Mouse (Mus musculus) cerebellum, adult (tissue): ENCODE results near the gene Zmynd12.

Experiments used
- ATAC-seq: cut with Nextera tagmentation; 2 replicates; pipeline ENCODE4 v1.9.2; 2017; ENCODE audit warnings: mild to moderate bottlenecking, moderate library complexity, mixed read lengths; ENCODE audit not compliant: insufficient number of reproducible peaks, low FRiP score, low TSS enrichment

Zmynd12 gene

DNA sequence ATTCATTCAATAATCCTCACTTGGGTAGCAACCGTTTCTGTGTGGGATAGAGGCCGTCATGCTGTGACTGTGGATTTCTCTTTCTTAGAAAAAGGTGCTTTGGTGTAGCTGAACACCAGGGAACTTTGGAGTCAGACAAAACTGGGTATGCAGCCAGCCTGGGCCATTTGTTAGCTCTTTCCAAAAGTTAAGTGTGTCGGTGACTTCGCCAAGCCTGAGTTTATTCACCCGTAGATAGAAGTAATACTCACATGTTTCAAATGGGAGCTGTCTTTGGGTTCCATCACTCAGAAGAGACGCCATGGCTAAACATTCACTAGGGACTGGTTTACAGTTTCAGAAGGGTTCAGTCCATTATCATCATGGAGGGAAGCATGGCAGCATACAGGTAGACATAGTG is 24.6 kb downstream of the Zmynd12 start:
- ATAC-seq, result no peak

GRCm38 (mm10) chr4:119447786-119448185 is 25.2 kb downstream of the Zmynd12 start:
- no peak for ATAC-seq

- ATAC-seq, result no peak
Measured at GRCm38 (mm10) chr4:119450436-119450835, 27.8 kb downstream of the Zmynd12 start.

GRCm38 (mm10) chr4:119453128-119453527 is 30.5 kb downstream of the Zmynd12 start:
- ATAC-seq, result no peak

DNA sequence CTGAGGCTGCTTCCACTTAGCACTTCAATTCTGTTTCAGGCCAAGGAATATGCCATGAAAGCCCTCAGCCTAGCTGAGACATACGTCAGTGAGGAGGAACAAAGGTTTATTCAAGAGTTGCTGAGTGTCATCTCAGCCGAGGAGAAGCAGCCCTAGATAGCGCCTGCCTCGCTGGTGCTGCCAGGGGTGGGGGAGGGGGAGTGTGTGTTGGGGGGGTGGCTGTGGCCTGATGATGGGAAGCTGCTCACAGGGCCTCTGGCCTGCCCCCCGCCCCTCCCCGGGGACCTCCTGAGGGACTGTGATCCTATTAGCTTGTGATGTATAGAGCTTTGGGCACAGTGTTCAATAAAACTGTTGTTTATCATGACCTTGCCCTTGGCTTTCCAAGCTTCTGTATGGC is 30.9 kb downstream of the Zmynd12 start:
- no peak for ATAC-seq

DNA sequence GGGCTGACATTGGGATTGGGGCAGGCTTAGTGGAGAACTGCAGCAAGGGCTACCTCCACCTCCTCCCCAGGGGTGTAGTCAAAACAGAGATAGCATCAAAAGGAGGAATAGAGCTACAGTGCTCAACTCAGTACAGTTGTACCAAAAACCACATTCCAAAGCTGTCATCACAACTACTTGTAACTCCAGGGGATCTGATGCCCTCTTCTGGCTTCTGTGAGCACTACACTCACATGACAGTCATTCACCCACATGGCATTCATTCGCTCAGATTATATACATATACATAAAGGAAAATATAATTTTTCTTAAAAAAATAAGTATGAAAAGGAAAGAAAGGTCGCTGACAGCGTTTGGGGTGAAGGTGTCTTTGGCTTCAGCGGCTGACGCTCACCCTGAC is 37.7 kb downstream of the Zmynd12 start:
- ATAC-seq, result no peak

- peak; percentile 75 for ATAC-seq
Measured at GRCm38 (mm10) chr4:119460728-119461141, 38.1 kb downstream of the Zmynd12 start.

GRCm38 (mm10) chr4:119462457-119462856 is 39.8 kb downstream of the Zmynd12 start:
- ATAC-seq, result no peak

- ATAC-seq, result peak; percentile 60
Measured at GRCm38 (mm10) chr4:119462858-119463755, 40.5 kb downstream of the Zmynd12 start.

GRCm38 (mm10) chr4:119463756-119464419 is 41.3 kb downstream of the Zmynd12 start:
- no peak for ATAC-seq

DNA sequence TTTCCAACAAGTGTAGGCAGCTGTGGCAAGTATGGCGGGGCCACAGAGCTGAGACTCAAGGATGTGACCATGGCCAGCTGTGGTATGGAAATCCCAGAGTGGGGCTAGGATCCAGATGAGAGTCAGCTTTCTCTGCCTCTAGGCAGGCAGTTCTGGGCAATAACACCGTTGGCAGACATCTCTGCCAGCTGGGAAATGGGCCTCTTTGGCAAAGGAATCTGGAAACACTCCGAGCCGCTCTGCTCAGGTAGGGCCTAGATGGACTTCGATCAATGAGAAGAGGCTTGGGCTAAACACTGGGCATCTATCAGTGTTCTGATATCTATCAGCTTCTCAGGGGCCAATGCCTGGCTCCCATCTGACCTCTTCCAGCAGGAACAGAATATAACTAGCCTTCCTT is 43.2 kb downstream of the Zmynd12 start:
- no peak for ATAC-seq

DNA sequence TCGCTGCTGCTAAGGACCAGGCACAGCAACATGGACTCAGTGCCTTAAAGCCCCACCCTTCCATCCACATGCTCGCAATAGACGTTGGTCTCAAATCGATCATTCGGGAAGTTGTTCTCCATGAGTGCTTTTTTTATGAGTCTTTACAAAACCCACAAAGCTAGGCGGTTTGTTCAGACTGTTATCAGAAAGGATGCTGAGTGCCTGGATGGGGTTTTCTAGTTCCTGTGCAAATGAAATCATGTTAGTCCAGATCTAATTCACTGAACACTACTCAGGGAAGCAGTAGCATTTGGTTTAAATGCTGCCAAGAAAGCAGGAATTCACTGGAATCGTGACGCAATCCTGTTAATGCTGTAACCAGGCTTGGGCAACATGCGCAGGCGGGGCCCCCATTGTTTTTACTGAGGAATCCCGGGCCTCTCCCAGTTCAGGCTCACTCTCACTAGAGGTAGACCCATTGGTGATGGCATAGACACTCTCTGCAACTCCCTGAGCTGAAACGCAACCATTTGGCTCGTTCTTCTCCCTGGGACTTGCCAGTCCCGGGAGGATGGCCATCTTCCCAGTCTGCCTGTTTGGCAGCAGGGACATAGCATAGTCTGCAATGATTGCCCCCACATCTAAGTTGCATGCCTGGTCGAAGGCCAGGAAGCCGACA is 45.2 kb downstream of the Zmynd12 start:
- 0 out of 2 replicates have a peak, but pooled peaks have one; percentile 48 for ATAC-seq

DNA sequence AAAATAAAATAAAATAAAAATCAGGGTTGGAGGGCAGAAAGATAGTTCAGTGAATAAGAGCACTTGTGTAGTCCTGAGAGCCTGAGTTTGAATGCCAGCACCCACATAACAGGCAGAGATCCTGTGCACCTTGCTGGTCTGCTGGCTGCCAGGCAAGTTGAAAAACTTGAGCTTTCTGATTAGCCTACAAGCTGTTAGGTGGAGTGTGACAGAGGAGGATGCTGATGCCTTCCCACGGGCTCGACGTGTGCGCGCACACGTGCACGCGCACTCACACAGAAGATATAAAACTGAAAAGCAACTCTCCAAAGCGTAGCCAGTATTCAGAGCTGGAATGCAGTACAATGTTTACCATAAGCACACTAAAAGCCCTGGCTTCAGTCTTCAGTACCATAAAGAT is 49.9 kb downstream of the Zmynd12 start:
- no peak for ATAC-seq

DNA sequence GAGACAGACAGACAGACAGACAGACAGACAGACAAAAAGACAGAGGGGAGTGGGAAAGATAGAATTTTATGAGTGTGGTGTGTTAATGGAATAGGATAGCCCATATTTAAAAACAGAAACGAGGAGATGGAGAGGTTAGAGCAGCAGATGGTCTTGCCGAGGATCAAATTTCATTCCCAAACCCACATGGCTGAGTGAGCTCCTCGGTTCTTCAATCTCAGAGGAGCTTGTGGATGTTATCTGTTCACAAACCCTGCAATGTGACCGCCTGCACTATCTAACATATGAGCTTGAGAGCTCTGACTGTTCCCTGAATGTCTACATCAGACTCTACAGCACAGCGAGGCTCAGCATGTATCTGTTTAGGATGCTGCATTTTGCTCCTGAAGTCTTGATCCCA is 50.5 kb downstream of the Zmynd12 start:
- no peak for ATAC-seq

DNA sequence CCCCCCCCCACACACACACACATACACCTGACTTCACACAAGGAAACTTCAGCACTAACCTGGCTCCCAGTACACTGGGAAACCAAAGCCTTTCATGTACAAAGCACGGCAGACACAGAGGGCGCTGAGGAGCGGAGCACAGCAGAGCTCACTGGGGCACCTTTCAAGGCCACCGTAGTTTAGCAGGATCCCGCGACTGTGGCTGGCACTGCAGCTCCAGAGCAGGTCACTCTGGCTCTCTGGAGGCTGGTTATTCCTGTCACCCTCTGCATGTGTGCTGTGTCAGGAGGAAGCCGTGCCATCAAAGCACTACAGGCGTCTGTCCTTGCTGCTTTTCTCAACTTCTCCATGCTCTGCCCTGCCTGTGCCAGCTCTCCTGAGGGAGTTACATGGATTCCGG is 60.4 kb downstream of the Zmynd12 start:
- no peak for ATAC-seq

- ATAC-seq, result no peak
Measured at GRCm38 (mm10) chr4:119484882-119485281, 62.3 kb downstream of the Zmynd12 start.

DNA sequence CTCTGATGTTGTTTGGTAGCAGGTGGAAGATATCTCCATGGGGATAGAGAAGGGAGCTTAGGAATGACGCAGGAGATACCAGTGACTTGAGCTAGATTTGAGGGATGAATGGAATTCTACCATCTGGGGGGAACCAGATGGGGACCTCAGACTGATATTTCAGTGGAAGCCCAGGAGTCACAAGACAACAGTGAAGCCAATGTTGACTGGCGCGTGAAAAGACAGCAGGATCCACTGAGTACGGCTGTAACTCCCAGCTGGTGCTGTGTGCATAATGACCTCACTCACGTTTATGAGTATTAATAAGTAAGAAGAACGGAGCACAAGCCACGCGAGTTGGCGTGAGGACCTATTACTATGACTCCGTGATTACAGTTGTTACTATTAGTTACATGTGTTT is 67.1 kb downstream of the Zmynd12 start:
- ATAC-seq, result no peak

- no peak for ATAC-seq
Measured at GRCm38 (mm10) chr4:119490806-119491205, 68.2 kb downstream of the Zmynd12 start.

GRCm38 (mm10) chr4:119492291-119492932 is 69.8 kb downstream of the Zmynd12 start, which contains the start of gene Rimkla:
Gene Rimkla (minus strand): TSS chr4:119492628.
- peak; percentile 90 for ATAC-seq

DNA sequence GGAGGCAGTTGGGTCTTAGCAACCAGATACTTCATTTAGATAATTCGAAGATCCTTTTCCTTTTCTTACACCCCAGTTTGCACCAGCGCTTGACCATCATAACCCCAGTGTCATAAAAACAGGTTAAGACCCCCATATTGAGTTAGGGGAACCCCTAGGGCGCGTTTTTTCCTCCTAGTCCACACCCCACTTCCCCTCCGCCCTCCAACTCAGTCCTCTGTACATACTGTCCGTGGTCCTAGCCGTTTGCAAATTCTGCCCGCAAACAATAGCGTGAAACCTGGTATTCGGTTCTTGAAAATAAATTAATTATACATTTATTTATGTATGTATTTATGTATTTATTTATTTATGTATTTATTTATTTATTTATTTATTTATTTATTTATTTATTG is 70.3 kb downstream of the Zmynd12 start:
- no peak for ATAC-seq
